In genomic region chr8:119831336-119831995, GRCm38 (mm10) we compare ENCODE assay signal across 8 mouse cellular contexts. TPM values are rescaled to one million over a fixed set of nuclear protein-coding genes. Genes with fewer than 3 reads are reported as not detected.
DNase-seq lines count a peak whose midpoint lies in the region; ATAC-seq and TF ChIP-seq lines count a peak whose summit lies in the region.

No protein-coding gene starts in this region.

- peak; percentile 60 for ATAC-seq in heart, embryonic 14.5 days (ENCODE audit: insufficient number of reproducible peaks, insufficient read depth, low FRiP score, low read depth)
- peak; percentile 68 for ATAC-seq in kidney, postnatal 0 days (replicated peaks; ENCODE audit: low FRiP score, low read depth)
- ATAC-seq in stomach, embryonic 14.5 days (ENCODE audit: insufficient number of reproducible peaks, insufficient read depth, low FRiP score, low read depth): peak; percentile 66

- H3K4me2 ChIP-seq in heart, embryonic 14.5 days (ENCODE audit: low read length): peak overlapping the region; percentile 58
- peak overlapping the region; percentile 42; the same call in 1 of the 2 replicates for H3K4me2 ChIP-seq in kidney, postnatal 0 days (ENCODE audit: low read length)
- peak overlapping the region; percentile 27; the same call in 1 of the 2 replicates for H3K4me2 ChIP-seq in stomach, embryonic 14.5 days (replicated peaks; ENCODE audit: low read depth, low read length)

- 30% methylated on average over 20 of the region's 20 CpGs for WGBS in heart, embryonic 14.5 days
- WGBS in kidney, postnatal 0 days: 13% methylated on average over 20 of the region's 20 CpGs
- 20% methylated on average over 20 of the region's 20 CpGs for WGBS in stomach, embryonic 14.5 days

- TF ChIP-seq CTCF in kidney, postnatal 0 days (IDR thresholded peaks at IDR 0.05; ENCODE audit: low read depth): no peak

- H3K27me3 ChIP-seq in heart, embryonic 14.5 days (ENCODE audit: control insufficient read depth, insufficient read depth, low read length): no peaks in the 10 kb centered on the region
- H3K27me3 ChIP-seq in kidney, postnatal 0 days (ENCODE audit: insufficient read depth, low read length): no peaks in the 10 kb centered on the region
- H3K27me3 ChIP-seq in stomach, embryonic 14.5 days (ENCODE audit: control insufficient read depth, insufficient read depth, low read length): no peaks in the 10 kb centered on the region

- peak overlapping the region; percentile 14 to 24; a peak in 3 of 4 replicates for H3K27ac ChIP-seq in heart, embryonic 14.5 days (replicated peaks in 1 of 2; ENCODE audit: control insufficient read depth in 1 of 2, insufficient read depth in 1 of 2, low read depth in 2 of 2, low read length in 2 of 2)
- H3K27ac ChIP-seq in kidney, postnatal 0 days: peak overlapping the region; percentile 47
- peak overlapping the region; percentile 93 for H3K27ac ChIP-seq in stomach, embryonic 14.5 days (ENCODE audit: low read length)

- peak; percentile 58 for DNase-seq in layer of hippocampus, adult 9-11 months
- DNase-seq in layer of hippocampus, adult 18-20 months (ENCODE audit: low spot score in 2 of 2): no peak
- DNase-seq in cerebellum, adult 9-11 months: peak; percentile 76
- DNase-seq in kidney, postnatal 0 days (ENCODE audit: low spot score): peak; percentile 86
- DNase-seq in lung, postnatal 25 days (ENCODE audit: low spot score): peak; percentile 78
- no peak for DNase-seq in frontal cortex, adult 2 months (ENCODE audit: extremely low spot score in 1 of 2, low spot score in 1 of 2)

- 0 out of 4 replicates have a peak overlapping the region, but pooled peaks have one; percentile 12 for H3K4me3 ChIP-seq in heart, embryonic 14.5 days (ENCODE audit: control insufficient read depth in 1 of 2, insufficient read depth in 1 of 2, low read depth in 1 of 2, low read length in 2 of 2)
- H3K4me3 ChIP-seq in kidney, postnatal 0 days (replicated peaks; ENCODE audit: low read depth, low read length): no peak overlapping the region
- no peak overlapping the region for H3K4me3 ChIP-seq in stomach, embryonic 14.5 days (ENCODE audit: low read depth, low read length)

- peaks cover 35 to 55% of the 10 kb centered on the region in 2 experiments for H3K4me1 ChIP-seq in heart, embryonic 14.5 days (ENCODE audit: control insufficient read depth in 2 of 2, insufficient read depth in 2 of 2, low read length in 2 of 2)
- H3K4me1 ChIP-seq in kidney, postnatal 0 days (replicated peaks; ENCODE audit: insufficient read depth, low read length): peaks cover 48% of the 10 kb centered on the region
- peaks cover 72% of the 10 kb centered on the region for H3K4me1 ChIP-seq in stomach, embryonic 14.5 days (ENCODE audit: control insufficient read depth, insufficient read depth, low read length)

- no peaks in the 10 kb centered on the region for H3K36me3 ChIP-seq in heart, embryonic 14.5 days (ENCODE audit: control insufficient read depth, insufficient read depth, low read length)
- H3K36me3 ChIP-seq in kidney, postnatal 0 days (ENCODE audit: insufficient read depth, low read length): no peaks in the 10 kb centered on the region
- no peaks in the 10 kb centered on the region; the same call in 1 of the 2 replicates for H3K36me3 ChIP-seq in stomach, embryonic 14.5 days (ENCODE audit: control insufficient read depth, insufficient read depth, low read length)

- peak overlapping the region; percentile 35; the same call in 1 of the 2 replicates for H3K9ac ChIP-seq in heart, embryonic 14.5 days (ENCODE audit: low read length)
- no peak overlapping the region for H3K9ac ChIP-seq in kidney, postnatal 0 days (ENCODE audit: low read depth, low read length)
- H3K9ac ChIP-seq in stomach, embryonic 14.5 days (replicated peaks; ENCODE audit: low read depth, low read length): no peak overlapping the region

- H3K9me3 ChIP-seq in heart, embryonic 14.5 days (ENCODE audit: control insufficient read depth, low read length): no peaks in the 10 kb centered on the region
- H3K9me3 ChIP-seq in kidney, postnatal 0 days (replicated peaks; ENCODE audit: low read length): no peaks in the 10 kb centered on the region
- H3K9me3 ChIP-seq in stomach, embryonic 14.5 days (ENCODE audit: control insufficient read depth, low read depth, low read length): no peaks in the 10 kb centered on the region

RNA-seq across cellular contexts. Expression of gene Cotl1, which starts 8.9 kb away (rescaled TPM):
- 100 to 1,000 TPM; 151 to 155 TPM for total RNA-seq in layer of hippocampus, adult 18-20 months (2021)
- 55.1 and 75.9 TPM in 2 replicates for polyA plus RNA-seq in heart, embryonic 14.5 days (2014; fragmentation: Nextera tagmentation; extraction: Ambion mirVana)
- polyA plus RNA-seq in kidney, postnatal 0 days (2015; fragmentation: Nextera tagmentation; extraction: Ambion mirVana): 101 and 117 TPM in 2 replicates
- polyA plus RNA-seq in stomach, embryonic 14.5 days (2014; fragmentation: Nextera tagmentation; extraction: Ambion mirVana): 340 and 436 TPM in 2 replicates
- polyA plus RNA-seq in frontal cortex, adult 2 months (2012; rRNA removed): 108 and 119 TPM in 2 replicates

RNA-seq across cellular contexts. Expression of gene Klhl36, which starts 30.6 kb away (rescaled TPM):
- 1 to 10 TPM; 8.1 to 8.6 TPM for total RNA-seq in layer of hippocampus, adult 18-20 months (2021)
- polyA plus RNA-seq in heart, embryonic 14.5 days (2014; fragmentation: Nextera tagmentation; extraction: Ambion mirVana): 8.8 and 10.6 TPM in 2 replicates
- polyA plus RNA-seq in kidney, postnatal 0 days (2015; fragmentation: Nextera tagmentation; extraction: Ambion mirVana): 22.1 and 22.5 TPM in 2 replicates
- 11.2 and 15.6 TPM in 2 replicates for polyA plus RNA-seq in stomach, embryonic 14.5 days (2014; fragmentation: Nextera tagmentation; extraction: Ambion mirVana)
- polyA plus RNA-seq in frontal cortex, adult 2 months (2012; rRNA removed): 9.5 and 10.2 TPM in 2 replicates

RNA-seq across cellular contexts. Expression of gene Tldc1, which starts 53.2 kb away (rescaled TPM):
- 10 to 100 TPM; 13.8 to 15.1 TPM for total RNA-seq in layer of hippocampus, adult 18-20 months (2021)
- polyA plus RNA-seq in heart, embryonic 14.5 days (2014; fragmentation: Nextera tagmentation; extraction: Ambion mirVana): 11.1 and 11.4 TPM in 2 replicates
- 11.8 and 11.9 TPM in 2 replicates for polyA plus RNA-seq in kidney, postnatal 0 days (2015; fragmentation: Nextera tagmentation; extraction: Ambion mirVana)
- polyA plus RNA-seq in stomach, embryonic 14.5 days (2014; fragmentation: Nextera tagmentation; extraction: Ambion mirVana): 10.4 and 11.7 TPM in 2 replicates
- 12.1 and 12.7 TPM in 2 replicates for polyA plus RNA-seq in frontal cortex, adult 2 months (2012; rRNA removed)

Comparison
In these comparisons a context has a peak if more than half of its experiments do, and no peak if none do; other contexts are left out.
1. DNase-seq: peak in layer of hippocampus, adult 9-11 months (single experiment), cerebellum, adult 9-11 months (single experiment), kidney, postnatal 0 days (single experiment) and lung, postnatal 25 days (single experiment); none in layer of hippocampus, adult 18-20 months (0 of 2) and frontal cortex, adult 2 months (0 of 2).
2. H3K27ac ChIP-seq: peak in every context shown above with its lines; median percentile 93 in stomach, embryonic 14.5 days; 47 in kidney, postnatal 0 days; 19 in heart, embryonic 14.5 days.
3. H3K4me3 ChIP-seq: peak in heart, embryonic 14.5 days (2 of 2); none in kidney, postnatal 0 days (single experiment) and stomach, embryonic 14.5 days (single experiment).
4. Peak in every context shown above with its lines, with median percentiles within 50 percentile points of each other: ATAC-seq and H3K4me2 ChIP-seq.